Mouse (Mus musculus) spleen, embryonic (tissue): ENCODE data around the gene Smarca2.

Source experiments
- CTCF ChIA-PET: fragments of 350-600 bp; sonication (Branson Sonifier 250); formaldehyde crosslinking; loops from one replicate; lab custom pipeline; 2022; lab: Charles Lee

The Smarca2 gene

DNA sequence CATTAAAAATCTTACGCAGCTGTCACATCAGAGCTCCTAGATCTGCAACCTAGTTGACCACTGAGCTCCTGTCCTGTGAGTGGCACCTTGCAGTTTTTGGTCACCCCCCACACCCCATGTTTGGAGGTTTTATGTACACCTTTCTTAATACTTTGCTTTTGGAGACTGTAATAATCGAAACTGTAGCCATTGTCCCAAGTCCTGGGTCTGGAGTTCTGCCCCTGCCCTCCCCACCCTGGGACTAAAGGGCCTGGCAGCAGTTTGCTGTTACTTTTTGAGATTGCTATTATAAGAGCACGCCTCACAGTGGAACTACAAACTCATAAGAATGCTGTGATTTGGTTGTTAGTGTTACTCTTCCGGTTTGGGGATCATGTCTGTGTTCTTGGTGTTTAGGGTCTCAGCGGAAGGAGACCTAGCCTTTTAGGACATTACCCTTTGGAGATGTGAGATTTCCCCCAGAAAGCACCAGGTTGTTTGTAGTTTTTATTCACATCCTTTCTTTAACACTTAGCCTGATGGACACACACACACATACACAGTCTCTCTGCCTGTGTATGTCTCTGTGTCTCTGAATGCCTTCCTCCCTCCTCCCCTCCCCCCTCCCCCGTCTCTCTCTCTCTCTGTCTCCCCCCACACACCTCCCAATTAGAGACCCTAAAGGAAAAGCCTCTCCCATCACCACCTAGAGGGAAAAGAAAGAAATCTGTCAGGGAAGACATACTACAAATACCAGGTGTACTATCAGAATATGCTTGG, 142.0 kb downstream of the Smarca2 start:
- CTCF ChIA-PET: interaction anchor here (0.6 kb wide), 1 partner anchor 16 kb away, joined by 3 read pairs; no protein-coding TSS in a partner anchor

DNA sequence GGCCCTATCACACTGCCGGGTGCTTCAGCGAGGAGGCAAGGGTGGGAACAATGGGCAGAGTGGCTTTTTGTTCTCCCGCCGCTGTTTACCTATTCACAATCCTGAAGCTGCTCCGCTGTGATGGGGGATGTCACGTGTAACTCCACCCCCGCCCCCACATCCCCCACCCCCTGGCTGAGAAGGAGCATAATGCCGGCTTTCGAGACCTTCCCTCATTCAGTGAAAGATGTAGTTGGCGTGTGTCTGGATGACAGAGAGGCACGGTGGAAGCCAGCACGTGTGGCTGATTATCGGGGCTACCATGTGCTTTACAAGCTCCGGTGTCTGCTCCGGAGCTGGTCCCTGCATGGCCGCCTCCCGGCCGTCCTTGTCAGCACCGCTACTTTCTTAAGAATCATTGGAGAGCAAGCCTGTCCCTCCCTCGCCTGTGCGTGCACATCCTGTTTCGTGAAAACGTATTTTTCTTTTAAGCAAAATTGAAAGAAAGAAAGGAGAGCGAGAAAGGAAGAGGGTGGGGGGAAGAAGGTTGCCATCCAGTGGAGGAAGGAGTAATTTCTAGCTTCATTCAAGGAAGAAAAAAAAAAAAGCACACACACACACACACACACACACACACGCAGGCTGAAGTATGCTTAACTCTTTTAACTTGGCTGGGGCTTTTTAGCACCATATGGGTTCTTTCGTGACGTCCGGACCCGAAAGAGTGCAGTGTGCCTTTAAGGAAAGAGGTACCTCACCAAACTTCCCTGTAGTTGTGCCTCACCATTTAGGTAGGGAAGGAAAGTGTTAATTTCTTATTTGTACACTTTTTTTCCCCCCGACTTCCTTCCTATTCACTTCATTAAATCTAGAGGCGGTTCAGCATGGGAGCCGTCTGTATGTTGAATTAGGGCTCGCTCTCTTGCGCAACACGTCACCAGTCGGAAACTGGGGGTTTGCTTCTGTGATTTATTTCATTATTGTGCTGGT, 143.0 kb downstream of the Smarca2 start:
- CTCF ChIA-PET: interaction anchor here (0.6 to 1.1 kb wide), 2 partner anchors 17 to 70 kb away, joined by 3 read pairs; no protein-coding TSS in a partner anchor

DNA sequence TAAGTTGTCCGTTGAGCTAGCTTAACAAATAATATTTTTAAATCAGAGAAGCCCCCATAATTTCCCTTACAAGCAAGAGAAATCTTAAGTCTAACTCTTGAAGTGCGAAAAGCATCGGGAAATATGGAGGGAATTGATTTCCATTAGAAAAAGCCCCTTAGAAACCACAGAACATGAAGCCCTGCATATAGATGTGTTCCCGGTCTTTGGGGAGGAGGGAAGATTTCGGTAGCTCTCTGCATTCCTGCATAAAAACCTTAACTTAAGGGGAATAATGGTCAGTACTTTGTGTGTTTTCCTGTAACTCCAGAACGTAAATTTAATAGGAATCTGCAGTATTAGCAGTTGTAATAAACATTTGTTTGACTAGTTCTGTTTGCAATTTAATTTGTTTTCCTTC, 143.8 kb downstream of the Smarca2 start:
- CTCF ChIA-PET: interaction anchor here (0.6 kb wide), 1 partner anchor 9 kb away, joined by 6 read pairs; no protein-coding TSS in a partner anchor

DNA sequence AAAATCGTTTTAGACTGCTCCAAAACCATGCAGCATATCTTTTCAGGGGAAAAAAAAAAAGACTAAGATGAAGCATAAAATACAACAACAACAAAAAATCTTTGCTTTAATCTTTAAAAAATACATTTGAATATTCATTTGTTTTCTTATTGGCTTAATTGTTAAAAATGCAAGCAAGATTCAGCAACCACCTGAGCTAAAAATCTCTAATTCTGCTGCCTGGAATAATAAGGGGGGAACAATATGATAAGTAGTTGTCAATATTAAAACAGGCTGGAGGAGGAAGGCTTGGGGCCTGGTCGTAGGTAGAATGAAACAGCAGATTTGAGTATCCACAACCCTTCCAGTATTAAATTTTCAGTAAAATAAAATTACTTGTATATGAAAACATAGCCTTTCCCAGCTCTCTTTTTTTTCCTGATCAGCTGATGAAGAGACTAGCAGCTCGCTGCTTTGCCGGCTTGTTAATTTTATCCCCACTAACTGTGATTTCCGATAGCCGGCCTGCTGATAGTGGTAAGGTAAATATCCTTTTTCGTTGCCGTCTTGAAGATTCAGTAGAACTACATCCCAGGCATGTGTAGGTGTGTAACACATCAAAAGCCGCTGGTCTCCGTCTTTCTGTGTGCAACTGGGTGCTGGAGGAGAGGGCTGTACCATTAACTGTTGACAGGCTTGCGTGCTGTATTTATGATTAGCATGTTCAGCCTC, 144.7 kb downstream of the Smarca2 start:
- CTCF ChIA-PET: no interaction called here

DNA sequence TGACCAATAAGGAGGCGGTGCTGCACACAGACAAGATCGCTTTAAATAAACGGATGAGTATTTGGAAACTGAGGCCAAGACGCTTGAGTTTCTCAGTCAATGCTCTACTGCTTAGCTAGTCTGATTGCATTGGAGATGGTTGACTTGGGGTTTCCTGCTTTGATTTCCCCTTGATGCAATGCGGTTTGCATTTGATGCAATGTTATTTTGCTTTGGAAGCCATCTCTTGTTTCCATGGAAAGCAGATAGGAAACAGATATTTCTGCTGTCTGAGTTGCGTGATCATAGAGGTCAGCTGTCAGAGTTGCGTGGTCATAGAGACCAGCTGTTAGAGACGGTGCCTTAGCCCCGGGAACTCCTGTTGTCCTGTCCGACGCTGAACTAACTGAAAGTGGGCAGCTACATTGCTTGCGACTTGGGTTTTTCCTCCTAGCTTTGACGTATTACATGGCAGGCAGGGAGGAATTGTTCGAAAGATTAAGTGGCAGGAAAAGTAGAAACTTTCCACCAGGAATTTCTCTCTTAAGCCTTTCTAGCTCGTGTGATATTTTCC, 147.8 kb downstream of the Smarca2 start:
- CTCF ChIA-PET: interaction anchor here (0.7 to 0.8 kb wide), 2 partner anchors 10 to 15 kb away, joined by 4 read pairs; no protein-coding TSS in a partner anchor

DNA sequence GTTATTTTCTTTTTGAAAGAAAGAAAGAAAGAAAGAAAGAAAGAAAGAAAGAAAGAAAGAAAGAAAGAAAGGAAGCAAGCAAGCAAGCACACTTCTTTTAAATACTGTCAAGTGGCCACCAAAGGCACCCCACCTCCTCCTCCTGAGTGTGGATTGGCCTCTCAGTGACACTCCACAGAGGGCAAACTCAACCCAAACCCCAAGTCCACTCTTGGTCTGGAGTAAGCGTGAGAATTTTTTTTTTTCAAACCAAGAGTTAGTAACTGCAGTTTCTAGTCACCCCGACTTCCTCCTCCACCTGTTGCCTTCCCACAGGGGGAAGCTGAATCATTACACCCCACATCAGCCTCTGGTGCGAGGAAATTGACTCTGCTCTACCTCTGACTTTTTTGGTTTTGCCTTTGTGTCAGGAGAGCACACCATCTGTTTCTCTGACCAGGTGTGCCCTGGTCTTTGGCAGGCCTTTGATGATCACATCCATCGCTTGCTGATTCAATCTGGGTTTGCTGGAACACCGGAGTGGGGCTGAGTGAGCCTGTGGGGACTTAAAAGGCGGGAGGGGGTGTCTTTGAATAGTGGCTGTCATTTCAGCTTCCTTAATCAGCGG, 148.5 kb downstream of the Smarca2 start:
- CTCF ChIA-PET: interaction anchor here (0.7 to 0.8 kb wide), 3 partner anchors 9 to 16 kb away, joined by 4 to 8 read pairs (median 4); no protein-coding TSS in a partner anchor

DNA sequence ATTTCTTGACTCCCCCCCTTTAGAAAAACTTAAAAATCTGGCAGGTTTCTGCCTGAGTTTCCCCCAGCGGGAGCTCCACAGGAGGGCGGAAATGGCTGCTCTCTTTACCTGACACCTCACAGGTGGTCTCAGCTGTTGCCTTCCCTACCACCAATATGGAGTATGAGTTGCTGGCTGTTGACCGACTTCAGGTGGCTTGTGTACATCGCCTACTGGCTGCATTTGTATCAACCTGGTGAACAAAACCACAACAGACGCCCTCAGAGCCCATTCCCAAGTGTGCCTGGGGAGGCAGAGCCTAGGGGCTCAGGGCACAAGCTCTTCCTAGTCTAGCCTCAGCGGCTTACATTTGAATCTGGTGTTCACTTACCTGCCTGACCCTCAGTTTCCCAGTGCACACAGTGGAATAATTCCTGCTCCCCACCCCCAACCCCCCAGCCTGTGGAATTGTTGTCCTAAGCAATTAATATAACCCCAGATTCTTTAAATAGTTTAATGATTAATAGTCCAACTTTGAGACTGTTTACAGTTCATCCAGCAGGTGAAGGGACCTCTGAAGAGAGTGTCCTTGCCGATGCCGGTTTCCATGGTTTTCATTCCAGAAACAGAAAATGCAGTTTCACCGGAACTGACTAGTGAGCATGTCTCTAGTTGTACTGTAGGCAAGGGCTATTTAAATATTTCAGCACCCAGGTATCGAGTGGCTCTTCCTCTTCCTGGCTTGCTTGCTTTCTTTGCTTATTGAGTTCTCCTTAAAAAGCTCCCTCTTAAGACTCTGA, 149.4 kb downstream of the Smarca2 start:
- CTCF ChIA-PET: interaction anchor here (0.6 to 0.8 kb wide), 2 partner anchors 15 to 21 kb away, joined by 3 to 8 read pairs; no protein-coding TSS in a partner anchor

DNA sequence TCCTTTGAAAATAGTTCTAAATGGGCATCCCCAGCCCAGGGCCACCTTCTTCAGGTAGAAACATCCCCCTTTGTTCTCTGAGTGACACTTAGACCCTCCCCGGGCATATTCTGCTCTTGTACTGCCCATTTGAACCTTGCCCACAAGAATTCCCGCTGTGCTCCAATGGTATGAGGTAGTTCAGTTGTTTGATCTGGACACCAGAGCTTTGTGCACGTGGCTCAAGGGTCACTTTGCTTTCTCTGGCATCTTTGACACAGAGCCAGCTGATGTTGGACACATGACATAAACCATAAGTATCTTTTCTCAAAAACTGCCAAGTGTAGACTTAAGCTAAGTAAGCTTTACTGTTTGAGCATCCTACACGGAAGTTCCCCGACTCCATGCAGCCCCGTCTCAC, 151.1 kb downstream of the Smarca2 start:
- CTCF ChIA-PET: no interaction called here

DNA sequence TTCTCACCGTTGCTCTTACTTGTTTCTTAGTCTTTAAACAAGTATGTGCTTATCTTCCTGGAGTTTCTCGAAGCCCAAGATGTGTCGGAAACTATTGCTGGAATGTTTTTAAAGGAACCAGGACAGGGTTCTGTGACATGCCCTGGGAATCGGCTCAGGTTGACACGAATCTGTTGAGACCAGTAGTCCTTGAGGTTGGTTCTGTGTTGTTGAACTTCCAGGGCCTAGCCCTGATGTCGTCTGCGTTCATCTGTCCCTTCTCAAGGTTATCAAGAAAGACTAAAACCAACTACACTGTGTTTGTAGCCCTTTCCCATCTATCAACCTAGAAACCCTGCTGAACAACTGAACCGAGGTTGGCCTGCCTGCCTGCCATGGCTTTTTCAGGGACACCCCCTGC, 151.5 kb downstream of the Smarca2 start:
- CTCF ChIA-PET: no interaction called here

DNA sequence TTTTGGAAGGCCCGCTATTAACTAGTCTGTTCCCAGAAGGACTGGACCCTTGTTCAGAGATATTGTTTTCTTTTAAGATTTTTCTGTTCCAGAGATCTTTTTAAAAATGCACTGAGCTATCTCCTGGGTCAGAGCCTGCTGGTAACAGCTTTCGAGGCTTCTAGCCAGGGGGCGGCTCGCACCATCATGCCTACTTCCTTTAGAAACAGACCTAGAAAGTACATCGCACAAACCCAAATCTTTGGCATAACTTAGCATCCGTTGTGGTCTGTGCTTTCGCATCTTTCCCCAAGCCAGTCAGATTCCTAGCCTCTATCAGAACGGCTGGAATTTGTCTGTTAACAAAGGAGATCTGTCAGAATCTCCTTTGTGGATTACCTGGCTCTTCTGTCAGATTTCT, 153.3 kb downstream of the Smarca2 start:
- CTCF ChIA-PET: interaction anchor here (0.5 kb wide), 1 partner anchor 9 kb away, joined by 6 read pairs; no protein-coding TSS in a partner anchor

DNA sequence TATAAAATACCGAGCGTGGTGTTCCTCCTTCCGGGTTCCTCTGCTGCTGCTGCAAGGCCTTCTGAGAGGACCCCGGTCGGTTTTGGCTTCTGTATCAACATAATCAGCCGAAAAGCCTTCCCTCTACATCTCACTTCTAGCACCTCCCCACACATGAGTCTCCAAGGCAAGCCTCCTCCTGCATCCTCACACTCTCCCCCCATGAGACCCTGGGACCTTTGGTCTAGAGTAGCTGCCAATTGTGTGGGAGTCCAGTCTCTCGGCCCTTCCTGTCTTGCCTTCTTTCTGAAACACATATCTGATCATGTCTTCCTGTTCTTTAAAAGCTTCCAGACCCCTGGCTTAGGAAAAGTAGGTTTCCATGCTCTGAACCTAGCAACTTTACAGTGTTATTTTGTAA, 153.8 kb downstream of the Smarca2 start:
- CTCF ChIA-PET: no interaction called here

DNA sequence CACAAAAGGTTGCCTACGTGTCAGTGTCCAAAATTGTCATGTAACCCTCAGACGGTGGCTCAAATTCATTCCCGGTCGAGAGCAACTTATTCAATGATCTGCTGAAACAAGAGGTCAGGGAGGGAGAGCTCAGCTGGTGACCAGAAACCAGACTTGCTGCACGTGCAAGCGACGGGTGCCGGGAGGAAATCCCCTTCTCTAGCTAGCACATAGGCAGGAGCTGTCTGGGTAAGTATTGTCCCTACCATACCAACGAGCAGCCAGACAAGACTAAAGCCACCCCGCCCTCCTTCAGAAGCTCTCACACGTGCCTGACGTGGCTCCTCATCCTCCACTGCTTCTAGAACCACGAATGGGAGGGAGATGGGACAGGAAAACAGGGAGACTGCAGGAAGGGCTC, 154.4 kb downstream of the Smarca2 start:
- CTCF ChIA-PET: no interaction called here

DNA sequence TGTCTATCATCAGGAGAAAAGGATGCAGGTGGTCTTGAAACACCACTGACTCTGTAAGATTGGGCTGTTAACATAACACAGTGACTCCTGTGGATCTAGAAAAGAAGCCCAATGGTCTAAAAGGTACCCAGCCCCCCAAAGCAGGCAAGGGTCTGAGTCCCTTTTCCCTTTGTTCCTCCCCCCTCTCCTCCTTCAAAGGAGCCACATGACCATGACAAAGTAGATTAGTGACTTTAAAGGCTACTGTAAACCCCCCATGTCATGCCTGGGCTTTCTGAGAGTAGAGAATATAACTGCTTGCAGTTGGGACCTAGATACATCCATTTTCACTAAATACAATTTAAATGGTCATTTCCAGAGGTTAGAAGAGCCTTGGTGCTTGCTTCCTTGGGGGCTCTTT, 156.4 kb downstream of the Smarca2 start:
- CTCF ChIA-PET: no interaction called here

DNA sequence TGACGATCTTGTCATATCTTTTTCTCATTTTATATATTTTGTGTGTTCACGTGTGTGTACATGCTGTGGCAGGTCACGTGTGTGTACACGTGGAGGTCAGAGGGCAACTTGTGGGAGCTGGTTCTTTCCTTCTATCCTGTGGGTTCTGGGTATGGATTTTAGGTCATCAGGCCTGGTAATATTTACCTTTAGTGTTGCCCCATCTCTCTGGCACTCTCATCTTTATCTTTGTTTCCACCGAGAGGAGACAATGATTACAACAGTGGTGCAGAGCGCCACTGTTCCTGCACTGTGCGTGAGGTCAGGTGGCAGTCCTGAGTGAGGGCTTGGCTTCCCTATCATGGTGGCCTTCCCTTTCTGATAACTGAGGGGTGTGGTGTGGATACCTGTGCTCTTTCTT, 160.6 kb downstream of the Smarca2 start:
- CTCF ChIA-PET: no interaction called here

DNA sequence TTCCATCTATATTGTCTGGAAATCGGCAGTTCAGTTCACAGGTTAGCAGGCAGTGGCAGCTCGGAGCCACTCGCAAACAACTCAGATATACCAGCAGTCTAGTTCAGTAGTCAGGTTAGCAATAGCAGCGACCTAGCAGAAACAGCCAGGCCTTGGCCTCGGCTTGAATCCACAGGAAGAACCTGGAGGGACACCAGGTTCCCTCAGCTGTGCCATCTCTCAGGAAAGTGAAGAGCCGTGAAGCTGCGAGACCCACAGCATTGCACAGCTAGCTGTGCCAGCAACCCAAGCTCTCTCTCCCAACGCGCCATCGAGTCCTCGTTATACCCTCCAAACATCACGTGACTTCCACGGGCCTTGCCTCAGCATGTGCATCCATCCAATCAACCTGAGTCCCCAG, 162.6 kb downstream of the Smarca2 start:
- CTCF ChIA-PET: no interaction called here

DNA sequence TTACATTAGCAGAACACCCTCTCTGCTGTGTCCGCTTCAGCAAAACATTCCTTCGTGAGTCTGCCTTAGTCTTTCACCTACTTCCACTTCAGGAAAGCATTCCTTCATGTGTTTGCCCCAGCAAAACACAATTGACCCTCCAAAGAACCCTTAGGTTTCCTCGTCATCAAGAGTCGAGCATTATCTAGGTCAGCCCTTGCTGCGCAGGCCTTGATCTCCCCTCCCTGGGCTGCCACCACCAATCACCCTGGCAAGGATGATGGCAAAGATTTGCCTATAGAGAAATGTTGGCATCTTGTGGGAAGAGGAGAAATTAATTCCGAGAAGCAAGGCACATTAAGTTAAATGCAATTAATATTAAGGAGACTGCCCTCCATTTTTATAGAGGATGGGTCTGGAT, 163.1 kb downstream of the Smarca2 start:
- CTCF ChIA-PET: no interaction called here

DNA sequence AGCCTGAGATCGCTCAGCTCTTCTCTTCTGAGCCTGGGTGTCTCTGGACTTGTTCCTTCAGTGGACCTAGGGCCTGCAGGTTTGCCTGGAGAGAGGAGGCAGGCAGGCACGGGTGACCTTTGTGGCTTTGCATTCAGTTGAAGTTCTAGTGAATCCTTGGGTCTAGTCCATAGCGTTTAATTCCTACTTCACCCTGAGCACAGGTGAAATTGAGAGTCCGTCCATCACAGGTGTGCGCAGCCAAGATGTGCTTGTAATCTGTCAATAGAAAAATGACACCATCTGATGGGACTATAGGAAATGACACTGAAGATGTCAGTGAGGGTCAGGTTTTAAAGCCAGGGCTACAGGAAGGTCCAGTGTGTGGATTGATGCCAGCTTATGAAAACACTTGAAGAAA, 164.0 kb downstream of the Smarca2 start:
- CTCF ChIA-PET: interaction anchor here (0.6 kb wide), 1 partner anchor 15 kb away, joined by 8 read pairs; no protein-coding TSS in a partner anchor

DNA sequence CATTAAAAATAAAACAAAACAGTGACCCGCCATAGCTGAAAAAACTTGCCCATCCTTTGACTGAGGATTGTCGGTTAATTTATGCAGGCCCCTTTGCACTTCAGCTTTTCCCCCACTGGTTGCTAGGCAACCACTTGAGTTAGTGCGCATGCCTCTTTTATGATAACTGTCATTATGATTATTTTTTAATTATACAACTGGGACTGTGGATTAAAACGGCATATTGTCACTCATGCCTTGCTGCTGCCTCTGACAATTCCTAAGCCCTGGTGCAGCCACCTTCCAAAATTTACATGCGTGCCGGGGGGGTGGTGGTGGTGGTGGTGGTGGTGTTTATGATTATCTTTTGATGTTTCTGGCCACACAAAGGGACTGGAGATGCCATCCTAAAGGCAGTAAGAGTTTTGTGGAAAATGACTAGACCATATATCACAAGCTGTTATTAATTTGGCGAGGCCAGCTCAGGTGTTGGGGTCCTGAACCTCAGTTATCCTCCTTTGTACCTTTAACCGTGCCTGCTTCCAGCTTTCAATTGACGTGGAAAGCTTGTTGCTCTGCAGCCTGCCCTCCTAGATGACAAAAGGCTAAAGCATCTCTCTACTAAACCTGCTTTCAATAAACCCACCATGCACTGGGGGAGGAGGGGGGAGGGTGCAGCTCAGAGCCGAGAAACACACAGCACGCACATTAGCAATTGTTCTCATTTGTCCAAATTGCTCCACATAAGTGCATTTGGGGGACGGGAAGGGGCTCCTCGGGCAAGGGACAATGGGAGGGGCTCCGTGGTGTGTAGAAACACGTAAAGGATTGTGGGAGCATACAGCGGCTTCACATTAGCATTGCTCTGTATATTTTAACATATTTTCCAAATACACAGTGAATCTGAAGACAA, 165.0 kb downstream of the Smarca2 start:
- CTCF ChIA-PET: no interaction called here

DNA sequence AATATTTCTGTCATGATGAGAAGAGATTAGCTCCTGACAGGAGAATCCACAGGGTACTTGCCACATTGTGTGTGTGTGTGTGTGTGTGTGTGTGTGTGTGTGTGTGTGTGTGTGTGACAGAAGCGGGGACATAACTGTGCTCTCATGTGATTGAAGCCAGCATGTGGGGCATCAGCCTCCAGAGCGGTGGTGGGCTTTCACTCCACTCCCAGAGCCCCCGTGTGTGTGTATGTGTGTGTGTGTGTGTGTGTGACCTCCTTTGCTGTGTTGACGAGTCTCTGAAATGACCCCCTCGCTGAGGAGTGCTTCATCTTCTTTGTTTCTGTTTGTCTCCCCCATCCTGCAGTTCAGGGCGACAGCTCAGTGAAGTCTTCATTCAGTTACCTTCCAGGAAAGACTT, 165.7 kb downstream of the Smarca2 start:
- CTCF ChIA-PET: no interaction called here
